Mouse (Mus musculus) embryonic fibroblast, embryonic 13.5 days (primary cell): Measurements from ENCODE around the gene Gfra4. TPM values are rescaled to one million over a fixed set of nuclear protein-coding genes. Genes with fewer than 3 reads are reported as not detected.

Source experiments
- H3K27ac ChIP-seq: 2 replicates; pipeline ENCODE4 v1.5.1; 2012; ENCODE audit warnings: low read length, control low read depth, inconsistent platforms; ENCODE audit not compliant: insufficient read depth
- H3K4me1 ChIP-seq: 2 replicates; pipeline ENCODE4 v1.6.1; 2011; ENCODE audit warnings: low read length; ENCODE audit not compliant: control insufficient read depth, insufficient read depth
- H3K4me3 ChIP-seq: 2 replicates; pipeline ENCODE4 v1.5.1; 2011; ENCODE audit warnings: mild to moderate bottlenecking, control low read depth, low read length; ENCODE audit not compliant: insufficient read depth
- CTCF ChIP-seq: IDR thresholded peaks from 2 replicates; pipeline ENCODE4 v1.5.1; 2011; ENCODE audit warnings: mild to moderate bottlenecking, control low read depth, low read length, moderate library complexity, borderline replicate concordance; ENCODE audit not compliant: insufficient read depth
- POLR2A ChIP-seq: IDR thresholded peaks from 2 replicates; pipeline ENCODE4 v1.6.1; 2011; ENCODE audit warnings: low read depth, mild to moderate bottlenecking, control low read depth, low read length, moderate library complexity
- polyA plus RNA-seq: library from polyadenylated mRNA; stranded (reverse); fragments of >200 nt; gene quantifications from 2 replicates; pipeline ENCODE4 v1.2.4, GENCODE M21; 2011; ENCODE audit warnings: low read depth; ENCODE audit not compliant: missing spikeins, insufficient read length

The Gfra4 gene
- polyA plus RNA-seq, 1 experiment: 9.4 TPM

GRCm38 (mm10) chr2:131053851-131054645 lies 11.2 kb upstream of the Gfra4 start:
- H3K4me1 ChIP-seq: peaks cover 4% of the 10 kb centered on the region; the same call in 1 of the 2 replicates
- TF ChIP-seq POLR2A (no peak), CTCF (no peak)
- no peak overlapping the region for H3K27ac ChIP-seq
- H3K4me3 ChIP-seq: no peak overlapping the region

- H3K4me1 ChIP-seq: peaks cover 4% of the 10 kb centered on the region; the same call in 1 of the 2 replicates
- H3K27ac ChIP-seq: no peak overlapping the region
- H3K4me3 ChIP-seq: no peak overlapping the region
- TF ChIP-seq CTCF (no peak), POLR2A (no peak)
Observed at GRCm38 (mm10) chr2:131052862-131053418, 10.1 kb upstream of the Gfra4 start.

DNA sequence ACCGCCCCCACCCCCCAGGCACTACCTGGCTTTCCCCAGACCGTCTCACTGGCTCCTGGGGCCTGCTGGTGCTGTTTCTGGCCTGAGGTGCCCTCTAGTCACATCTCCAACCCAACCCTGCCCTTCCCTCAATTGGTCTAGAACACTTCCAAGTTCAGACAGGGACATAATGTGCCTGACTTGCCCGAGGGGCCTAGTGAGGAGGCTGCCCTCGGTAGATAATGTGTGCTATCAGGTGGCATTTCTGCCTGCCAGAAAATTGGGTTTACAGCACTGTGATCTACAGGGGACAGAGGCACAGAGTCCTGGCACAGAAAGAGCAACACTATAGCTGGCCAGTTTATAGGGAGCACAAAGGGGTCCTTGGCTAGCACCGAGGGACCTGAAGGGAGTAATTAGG lies 9.2 kb upstream of the Gfra4 start:
- Histone ChIP-seq H3K4me1 (peaks cover 4% of the 10 kb centered on the region; the same call in 1 of the 2 replicates), H3K4me3 (no peak overlapping the region), H3K27ac (no peak overlapping the region)
- TF ChIP-seq CTCF (no peak), POLR2A (no peak)

- Histone ChIP-seq H3K4me1 (peaks cover 3% of the 10 kb centered on the region; the same call in 1 of the 2 replicates), H3K27ac (no peak overlapping the region), H3K4me3 (no peak overlapping the region)
- TF ChIP-seq CTCF: no peak
- no peak for TF ChIP-seq POLR2A
Observed at GRCm38 (mm10) chr2:131046025-131046424, 3.1 kb upstream of the Gfra4 start.

DNA sequence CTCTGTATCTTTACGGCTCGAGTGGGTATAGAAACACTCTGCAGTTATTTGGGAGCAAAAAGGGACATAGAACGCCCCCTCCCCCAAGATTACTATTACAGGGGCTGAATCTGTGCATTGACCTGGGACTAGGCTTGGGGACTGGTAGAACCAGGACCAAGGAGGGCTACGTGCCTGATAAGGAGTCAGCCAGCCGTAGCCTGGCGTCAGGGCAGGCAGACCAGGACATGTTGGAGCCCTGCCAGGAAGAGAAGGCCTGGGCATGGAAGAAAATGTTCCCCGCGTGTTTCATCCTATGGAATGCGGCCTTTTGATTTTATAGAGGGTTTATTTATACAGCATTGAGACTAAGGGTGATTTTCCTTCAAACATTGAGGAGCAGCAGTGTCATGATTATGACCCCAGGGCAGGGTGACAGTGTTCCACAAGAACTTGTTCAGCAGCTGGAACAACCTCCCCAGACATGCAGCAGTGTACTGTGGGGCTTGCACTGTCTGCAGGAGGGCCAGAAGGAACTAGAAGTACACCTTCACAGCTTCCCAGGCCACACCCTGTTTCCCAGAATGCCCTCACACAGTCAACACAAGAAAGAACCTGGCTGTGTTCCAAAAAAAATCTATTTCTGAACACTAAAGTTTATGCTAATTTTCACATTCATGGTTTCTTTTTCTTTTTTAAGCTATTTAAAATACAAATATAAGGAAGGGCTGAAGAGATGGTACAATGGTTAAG lies 2.3 kb upstream of the Gfra4 start:
- H3K4me3 ChIP-seq: no peak overlapping the region
- TF ChIP-seq CTCF (no peak), POLR2A (no peak)
- peaks cover 3% of the 10 kb centered on the region; the same call in 1 of the 2 replicates for H3K4me1 ChIP-seq
- H3K27ac ChIP-seq: no peak overlapping the region

DNA sequence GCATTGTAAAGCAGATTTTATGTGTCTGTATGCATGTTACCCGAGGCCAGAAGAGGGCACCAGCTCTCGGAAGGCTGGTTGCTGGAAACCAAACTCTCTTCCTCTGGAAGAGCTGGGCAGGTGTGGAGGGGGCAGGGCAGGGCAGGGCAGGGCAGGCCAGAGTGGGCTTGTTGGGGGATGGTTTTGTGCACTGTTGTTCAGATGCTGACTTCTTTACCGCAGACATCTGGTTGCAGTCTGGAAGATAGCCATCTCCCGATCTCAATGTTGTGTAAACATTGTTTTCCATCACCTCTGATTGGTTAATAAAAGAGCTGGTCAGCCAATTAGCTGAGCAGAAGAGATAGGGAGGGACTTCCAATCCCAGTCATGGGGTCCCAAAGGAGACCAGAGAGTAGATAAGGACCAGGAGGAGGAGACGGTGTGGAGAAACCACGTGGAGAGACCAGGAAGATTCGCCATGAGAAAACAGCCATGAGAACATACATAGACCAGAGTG lies 1.5 kb upstream of the Gfra4 start:
- Histone ChIP-seq H3K27ac (no peak overlapping the region), H3K4me3 (no peak overlapping the region), H3K4me1 (peaks cover 3% of the 10 kb centered on the region; the same call in 1 of the 2 replicates)
- TF ChIP-seq POLR2A: no peak
- TF ChIP-seq CTCF: peak; percentile 33; the same call in 1 of the 2 replicates

DNA sequence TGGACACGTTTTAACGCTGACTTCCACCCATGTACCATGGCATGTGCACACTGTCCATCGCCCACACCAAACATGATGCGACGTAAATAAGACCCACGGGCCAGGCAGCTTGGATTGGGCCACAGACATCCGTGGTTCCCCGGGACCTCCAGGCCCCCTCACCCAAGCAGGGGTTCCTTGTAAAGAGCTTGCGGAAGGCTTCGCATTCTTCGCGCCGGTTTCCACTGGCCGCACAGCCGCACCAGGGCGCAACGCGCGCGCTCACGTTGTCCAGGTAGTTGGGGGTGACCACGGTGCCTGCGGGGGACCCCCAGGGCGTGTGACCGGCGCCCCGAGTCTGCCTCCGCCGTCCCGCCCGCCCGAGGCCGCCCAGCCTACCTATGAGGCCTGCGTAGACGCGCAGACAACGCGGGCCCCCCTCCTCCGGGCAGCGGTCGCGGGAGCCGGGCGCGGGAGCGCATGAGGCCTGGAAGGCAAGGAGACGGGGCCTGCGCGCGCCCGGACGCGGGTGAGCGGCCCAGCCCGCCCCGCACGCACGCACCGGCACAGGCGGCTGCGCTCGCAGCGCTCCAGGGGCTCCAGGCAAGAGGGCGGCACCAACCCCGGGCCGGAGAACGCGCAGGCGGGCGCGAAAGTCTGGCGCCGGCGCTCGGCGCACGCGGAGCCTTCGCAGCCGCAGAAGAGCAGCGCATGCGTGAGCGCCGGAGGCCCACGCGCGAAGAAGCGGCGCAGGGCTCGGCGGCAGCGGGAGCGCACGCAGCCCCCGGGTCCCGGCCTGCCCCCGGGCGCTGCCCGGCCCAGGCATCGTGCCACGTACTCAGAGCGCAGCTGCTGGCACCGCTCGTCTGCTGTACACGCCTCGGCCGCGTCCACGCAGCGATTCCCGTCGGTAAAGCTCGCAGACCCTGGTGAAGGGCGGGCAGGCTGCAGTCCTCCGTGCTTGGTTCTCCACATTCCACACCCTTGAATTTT lies 1.7 kb downstream of the Gfra4 start:
- H3K4me3 ChIP-seq: peak overlapping the region; percentile 10
- no peak overlapping the region for H3K27ac ChIP-seq
- TF ChIP-seq CTCF (no peak), POLR2A (no peak)
- H3K4me1 ChIP-seq: peaks cover 11% of the 10 kb centered on the region

DNA sequence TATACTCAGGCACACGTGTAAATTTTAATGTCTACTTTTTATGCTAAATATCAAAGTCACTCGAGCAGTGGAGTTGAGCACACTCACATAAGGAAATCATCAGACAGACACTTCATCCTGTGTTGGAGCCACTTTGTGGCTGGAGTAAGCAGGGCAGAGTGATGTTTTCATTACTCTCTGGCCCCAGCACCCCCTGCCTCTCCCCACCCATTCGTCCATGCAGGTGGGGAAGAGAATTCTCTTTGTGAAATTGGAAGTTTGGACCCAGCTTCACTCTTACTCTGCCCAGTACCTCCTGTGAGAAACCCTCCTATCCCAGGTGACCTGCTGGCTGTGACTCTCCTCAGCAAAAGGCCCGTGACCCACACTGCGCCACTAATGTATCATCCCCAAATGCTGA lies 4.2 kb downstream of the Gfra4 start:
- TF ChIP-seq POLR2A: no peak
- H3K4me1 ChIP-seq: peaks cover 9% of the 10 kb centered on the region
- H3K27ac ChIP-seq: no peak overlapping the region
- no peak overlapping the region for H3K4me3 ChIP-seq

GRCm38 (mm10) chr2:131038197-131038596 lies 4.7 kb downstream of the Gfra4 start:
- peaks cover 9% of the 10 kb centered on the region for H3K4me1 ChIP-seq
- H3K4me3 ChIP-seq: no peak overlapping the region
- no peak for TF ChIP-seq CTCF
- TF ChIP-seq POLR2A: no peak
- H3K27ac ChIP-seq: no peak overlapping the region
